Mouse (Mus musculus) hindbrain, postnatal 0 days (tissue): ENCODE data around the gene Scube2. TPM values are rescaled to one million over a fixed set of nuclear protein-coding genes. Genes with fewer than 3 reads are reported as not detected.

Source experiments
- ATAC-seq: fragments of 200-750 bp; cut with Nextera tagmentation; 2 replicates; pipeline ENCODE4 v1.8.0; 2017; ENCODE audit warnings: mild to moderate bottlenecking, moderate TSS enrichment, moderate library complexity
- DNase-seq: peaks from one replicate; pipeline ENCODE4 v3.0.0-alpha.2; 2015; ENCODE audit warnings: low spot score
- H3K27ac ChIP-seq: fragments of 300-500 bp; sonication (generic); 2 replicates; pipeline ENCODE4 v1.5.1; 2014; ENCODE audit warnings: mild to moderate bottlenecking
- H3K27me3 ChIP-seq: fragments of 300-500 bp; sonication (generic); 2 replicates; pipeline ENCODE4 v1.6.1; 2014; ENCODE audit warnings: low read length, mixed read lengths; ENCODE audit not compliant: insufficient read depth
- H3K36me3 ChIP-seq: fragments of 300-500 bp; sonication (generic); 2 replicates; pipeline ENCODE4 v1.6.1; 2014; ENCODE audit warnings: low read length, mixed read lengths; ENCODE audit not compliant: insufficient read depth
- H3K4me1 ChIP-seq: fragments of 300-500 bp; sonication (generic); 2 replicates; pipeline ENCODE4 v1.6.1; 2014; ENCODE audit warnings: antibody characterized with exemption, low read length, mixed read lengths; ENCODE audit not compliant: insufficient read depth
- H3K4me2 ChIP-seq: fragments of 300-500 bp; sonication (generic); 2 replicates; pipeline ENCODE4 v1.6.1; 2014; ENCODE audit warnings: low read depth, mild to moderate bottlenecking, low read length, moderate library complexity, mixed read lengths
- H3K4me3 ChIP-seq: fragments of 300-500 bp; sonication (generic); 2 replicates; pipeline ENCODE4 v1.5.1; 2014; ENCODE audit warnings: low read length
- H3K9ac ChIP-seq: fragments of 300-500 bp; sonication (generic); replicated peaks from 2 replicates; pipeline ENCODE4 v1.6.1; 2014; ENCODE audit warnings: mild to moderate bottlenecking, low read length, moderate library complexity, mixed read lengths
- H3K9me3 ChIP-seq: fragments of 300-500 bp; sonication (generic); 2 replicates; pipeline ENCODE4 v1.6.1; 2016; ENCODE audit warnings: low read length, mixed read lengths
- CTCF ChIP-seq: IDR thresholded peaks from 2 replicates; pipeline ENCODE4 v1.5.1; 2016; ENCODE audit warnings: antibody characterized with exemption, control low read depth, low read depth
- WGBS: fragments of 180-500 bp; shearing (Covaris S2); extraction: QIAGEN DNeasy Blood & Tissue Kit; methylation state at CpG from one replicate; pipeline ENCODE4 v1.1.7; 2014; 5-methylcytosine and 5-hydroxymethylcytosine counted together
- polyA plus RNA-seq: library from polyadenylated mRNA; unstranded; fragments of >200 nt; fragmentation: Nextera tagmentation; extraction: Ambion mirVana; gene quantifications from 2 replicates; pipeline ENCODE4 v1.2.1, GENCODE M21; 2015
- total RNA-seq: library from RNA; depleted of rRNA; stranded (reverse); fragments of >200 nt; gene quantifications from 2 replicates; pipeline ENCODE4 v1.2.3, GENCODE M21; 2014

Scube2 gene
- total and polyA plus RNA-seq, 2 experiments from 2014 or later: 4.1 to 6.6 TPM

GRCm38 (mm10) chr7:109875033-109875432 is 9.6 kb upstream of the Scube2 start:
- ATAC-seq: no peak

GRCm38 (mm10) chr7:109873170-109873569 is 7.7 kb upstream of the Scube2 start:
- H3K9me3 ChIP-seq: no peaks in the 10 kb centered on the region
- no peak for DNase-seq
- H3K27ac ChIP-seq: no peak overlapping the region
- no peak overlapping the region for H3K4me3 ChIP-seq
- no peaks in the 10 kb centered on the region for H3K4me1 ChIP-seq
- no peaks in the 10 kb centered on the region for H3K36me3 ChIP-seq
- H3K4me2 ChIP-seq: no peak overlapping the region
- ATAC-seq: no peak
- 67% methylated on average over 5 of the region's 5 CpGs for whole genome bisulfite sequencing
- no peak overlapping the region for H3K9ac ChIP-seq
- H3K27me3 ChIP-seq: no peaks in the 10 kb centered on the region
- no peak for TF ChIP-seq CTCF

More at GRCm38 (mm10) chr7:109875033-109875432, 9.6 kb upstream of the Scube2 start:
- Histone ChIP-seq H3K9me3 (no peaks in the 10 kb centered on the region), H3K36me3 (no peaks in the 10 kb centered on the region), H3K4me3 (no peak overlapping the region), H3K9ac (no peak overlapping the region), H3K27me3 (no peaks in the 10 kb centered on the region), H3K4me1 (no peaks in the 10 kb centered on the region), H3K4me2 (no peak overlapping the region), H3K27ac (no peak overlapping the region)
- DNase-seq: no peak
- TF ChIP-seq CTCF: no peak

GRCm38 (mm10) chr7:109871232-109871631 is 5.8 kb upstream of the Scube2 start:
- no peaks in the 10 kb centered on the region for H3K36me3 ChIP-seq
- H3K9me3 ChIP-seq: no peaks in the 10 kb centered on the region
- H3K9ac ChIP-seq: no peak overlapping the region
- no peaks in the 10 kb centered on the region for H3K27me3 ChIP-seq
- no peaks in the 10 kb centered on the region for H3K4me1 ChIP-seq
- no peak overlapping the region for H3K4me2 ChIP-seq
- H3K27ac ChIP-seq: no peak overlapping the region
- 92% methylated on average over 5 of the region's 5 CpGs for WGBS
- DNase-seq (no peak), ATAC-seq (no peak)
- H3K4me3 ChIP-seq: no peak overlapping the region
- no peak for TF ChIP-seq CTCF

- Histone ChIP-seq H3K9me3 (no peaks in the 10 kb centered on the region), H3K4me3 (no peak overlapping the region), H3K27me3 (no peaks in the 10 kb centered on the region), H3K27ac (no peak overlapping the region), H3K4me1 (peaks cover 4% of the 10 kb centered on the region; the same call in 1 of the 2 replicates), H3K9ac (no peak overlapping the region), H3K4me2 (no peak overlapping the region), H3K36me3 (no peaks in the 10 kb centered on the region)
- peak; percentile 60 for TF ChIP-seq CTCF
- WGBS: 17% methylated on average over 3 of the region's 3 CpGs
- ATAC-seq (peak; percentile 27; the same call in 1 of the 2 replicates), DNase-seq (peak; percentile 65)
Observed at GRCm38 (mm10) chr7:109868498-109868897, 3.0 kb upstream of the Scube2 start.

GRCm38 (mm10) chr7:109866643-109867042 is 1.2 kb upstream of the Scube2 start:
- Histone ChIP-seq H3K27me3 (no peaks in the 10 kb centered on the region), H3K36me3 (no peaks in the 10 kb centered on the region), H3K4me1 (peaks cover 4% of the 10 kb centered on the region; the same call in 1 of the 2 replicates), H3K4me3 (no peak overlapping the region), H3K9ac (no peak overlapping the region), H3K27ac (no peak overlapping the region), H3K9me3 (no peaks in the 10 kb centered on the region), H3K4me2 (no peak overlapping the region)
- 45% methylated on average over 3 of the region's 3 CpGs for WGBS
- DNase-seq (no peak), ATAC-seq (no peak)
- no peak for TF ChIP-seq CTCF

GRCm38 (mm10) chr7:109863561-109863960 is 1.9 kb downstream of the Scube2 start:
- WGBS: 21% methylated on average over 4 of the region's 4 CpGs
- no peaks in the 10 kb centered on the region for H3K9me3 ChIP-seq
- no peaks in the 10 kb centered on the region for H3K27me3 ChIP-seq

GRCm38 (mm10) chr7:109860162-109860561 is 5.3 kb downstream of the Scube2 start:
- no peak overlapping the region for H3K4me3 ChIP-seq
- no peaks in the 10 kb centered on the region for H3K27me3 ChIP-seq
- no peak for ATAC-seq
- TF ChIP-seq CTCF: no peak
- H3K4me2 ChIP-seq: no peak overlapping the region
- H3K4me1 ChIP-seq: peaks cover 4% of the 10 kb centered on the region; the same call in 1 of the 2 replicates
- no peaks in the 10 kb centered on the region for H3K36me3 ChIP-seq
- 89% methylated on average over 7 of the region's 7 CpGs for WGBS
- no peak overlapping the region for H3K9ac ChIP-seq
- no peaks in the 10 kb centered on the region for H3K9me3 ChIP-seq
- H3K27ac ChIP-seq: no peak overlapping the region
- no peak for DNase-seq

More at GRCm38 (mm10) chr7:109863561-109863960, 1.9 kb downstream of the Scube2 start:
- TF ChIP-seq CTCF: no peak
- Histone ChIP-seq H3K4me3 (no peak overlapping the region), H3K4me1 (peaks cover 4% of the 10 kb centered on the region; the same call in 1 of the 2 replicates), H3K27ac (no peak overlapping the region), H3K9ac (no peak overlapping the region), H3K36me3 (no peaks in the 10 kb centered on the region), H3K4me2 (0 out of 2 replicates have a peak overlapping the region, but pooled peaks have one; percentile 16)
- ATAC-seq (no peak), DNase-seq (no peak)
